Mouse (Mus musculus) bone marrow, adult 2 months (tissue): ENCODE results near the gene Gm12394. TPM values are rescaled to one million over a fixed set of nuclear protein-coding genes. Genes with fewer than 3 reads are reported as not detected.

Experiments
- polyA plus RNA-seq: library from polyadenylated mRNA; stranded (reverse); fragments of >200 nt; gene quantifications from 2 replicates; pipeline ENCODE4 v1.2.4, GENCODE M21; 2011; ENCODE audit warnings: low replicate concordance; ENCODE audit not compliant: missing spikeins, insufficient read depth, insufficient read length

Gene Gm12394
- polyA plus RNA-seq, 1 experiment, result not detected

Other genes starting within 250 kb of the Gm12394 start
- not detected in 2 replicates for gene Gm10591, start 244.6 kb downstream of the Gm12394 start, polyA plus RNA-seq
- not detected in 2 replicates for gene Gm2564, start 227.1 kb downstream of the Gm12394 start, polyA plus RNA-seq
- not detected in 2 replicates for gene Ccl27b, start 201.5 kb downstream of the Gm12394 start, polyA plus RNA-seq
- gene Il11ra2, start 194.9 kb downstream of the Gm12394 start, polyA plus RNA-seq, result not detected in 2 replicates
- not detected in 2 replicates for gene 4930578G10Rik, start 121.2 kb downstream of the Gm12394 start, polyA plus RNA-seq
- gene Ccl19, start 100.2 kb downstream of the Gm12394 start, polyA plus RNA-seq, result 3.8 TPM in 1 of 2 replicates, not detected in the other
- gene Ccl21a, start 82.8 kb downstream of the Gm12394 start, polyA plus RNA-seq, result not detected in 2 replicates
- 0.45 and 0.84 TPM in 2 replicates for gene Fam205a1, start 2.9 kb downstream of the Gm12394 start, polyA plus RNA-seq
- not detected in 2 replicates for gene Fam205c, start 17.5 kb upstream of the Gm12394 start, polyA plus RNA-seq
- gene Phf24, start 59.9 kb upstream of the Gm12394 start, polyA plus RNA-seq, result not detected in 2 replicates
- gene Dnajb5, start 93.0 kb upstream of the Gm12394 start, polyA plus RNA-seq, result 2.1 and 2.8 TPM in 2 replicates
- gene 1700022I11Rik, start 112.8 kb upstream of the Gm12394 start, polyA plus RNA-seq, result not detected in 2 replicates
- 57.6 and 93.9 TPM in 2 replicates for gene Vcp, start 143.7 kb upstream of the Gm12394 start, polyA plus RNA-seq
- 12.8 and 19.0 TPM in 2 replicates for gene Fancg, start 153.7 kb upstream of the Gm12394 start, polyA plus RNA-seq
- 14.7 and 23.6 TPM in 2 replicates for gene Pigo, start 169.0 kb upstream of the Gm12394 start, polyA plus RNA-seq
- 40.9 and 48.4 TPM in 2 replicates for gene Stoml2, start 174.9 kb upstream of the Gm12394 start, polyA plus RNA-seq
- 46.2 and 77.6 TPM in 2 replicates for gene Fam214b, start 189.4 kb upstream of the Gm12394 start, polyA plus RNA-seq
- gene Unc13b, start 202.2 kb upstream of the Gm12394 start, polyA plus RNA-seq, result 0.61 and 3.8 TPM in 2 replicates